Mouse (Mus musculus) olfactory bulb, adult 2 months (tissue): ENCODE measurements around the gene Upk1a. TPM values are rescaled to one million over a fixed set of nuclear protein-coding genes. Genes with fewer than 3 reads are reported as not detected.

Experiments used
- H3K27ac ChIP-seq: fragments of 200-500 bp; 2 replicates; pipeline ENCODE4 v1.5.1; 2012; ENCODE audit warnings: low read depth, low read length; ENCODE audit not compliant: insufficient read depth
- H3K4me1 ChIP-seq: fragments of 200-500 bp; 2 replicates; pipeline ENCODE4 v1.6.1; 2012; ENCODE audit warnings: low read length; ENCODE audit not compliant: control insufficient read depth, insufficient read depth
- H3K4me3 ChIP-seq: fragments of 200-500 bp; 2 replicates; pipeline ENCODE4 v1.5.1; 2012; ENCODE audit warnings: mild to moderate bottlenecking, low read depth, low read length, moderate library complexity; ENCODE audit not compliant: insufficient read depth
- CTCF ChIP-seq: fragments of 200-500 bp; IDR thresholded peaks from 2 replicates; pipeline ENCODE4 v1.5.1; 2012; ENCODE audit warnings: low read depth, mild to moderate bottlenecking, low read length, moderate library complexity; ENCODE audit not compliant: insufficient read depth
- POLR2A ChIP-seq: fragments of 200-500 bp; IDR thresholded peaks from 2 replicates; pipeline ENCODE4 v1.6.1; 2012; ENCODE audit warnings: mild to moderate bottlenecking, low read depth, low read length, moderate library complexity; ENCODE audit not compliant: insufficient read depth
- WGBS: fragments of 180-500 bp; shearing (Covaris S2); methylation state at CpG from one replicate; pipeline ENCODE4 v1.1.7; 2018; 5-methylcytosine and 5-hydroxymethylcytosine counted together
- polyA plus RNA-seq: library from polyadenylated mRNA; stranded (reverse); fragments of >200 nt; gene quantifications from 2 replicates; pipeline ENCODE4 v1.2.4, GENCODE M21; 2012; ENCODE audit warnings: low replicate concordance; ENCODE audit not compliant: missing spikeins, insufficient read depth, insufficient read length

The Upk1a gene
- polyA plus RNA-seq, 1 experiment: not detected

DNA sequence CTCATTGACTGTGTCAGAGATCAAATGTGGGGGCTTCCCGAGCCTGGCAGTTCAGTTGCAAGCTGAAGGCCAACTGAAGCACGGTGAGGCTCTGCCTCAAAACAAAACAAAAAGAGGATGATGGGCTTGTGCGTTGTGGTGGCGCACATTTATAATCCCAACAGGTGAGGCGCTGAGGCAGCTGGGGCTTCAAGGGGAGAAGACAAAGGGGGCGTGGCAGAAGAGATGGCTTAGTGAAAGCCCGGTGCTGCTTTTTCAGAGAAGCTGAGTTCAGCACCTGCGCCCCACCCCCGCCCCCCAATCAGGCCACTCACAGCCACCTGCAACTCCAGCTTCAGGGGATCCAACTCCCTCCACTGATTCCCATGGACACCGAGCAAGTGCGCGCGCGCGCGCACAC lies 4.2 kb downstream of the Upk1a start:
- Histone ChIP-seq H3K4me3 (no peak overlapping the region), H3K4me1 (no peaks in the 10 kb centered on the region), H3K27ac (no peak overlapping the region)
- TF ChIP-seq POLR2A (no peak), CTCF (no peak)
- 53% methylated on average over 16 of the region's 16 CpGs for WGBS

DNA sequence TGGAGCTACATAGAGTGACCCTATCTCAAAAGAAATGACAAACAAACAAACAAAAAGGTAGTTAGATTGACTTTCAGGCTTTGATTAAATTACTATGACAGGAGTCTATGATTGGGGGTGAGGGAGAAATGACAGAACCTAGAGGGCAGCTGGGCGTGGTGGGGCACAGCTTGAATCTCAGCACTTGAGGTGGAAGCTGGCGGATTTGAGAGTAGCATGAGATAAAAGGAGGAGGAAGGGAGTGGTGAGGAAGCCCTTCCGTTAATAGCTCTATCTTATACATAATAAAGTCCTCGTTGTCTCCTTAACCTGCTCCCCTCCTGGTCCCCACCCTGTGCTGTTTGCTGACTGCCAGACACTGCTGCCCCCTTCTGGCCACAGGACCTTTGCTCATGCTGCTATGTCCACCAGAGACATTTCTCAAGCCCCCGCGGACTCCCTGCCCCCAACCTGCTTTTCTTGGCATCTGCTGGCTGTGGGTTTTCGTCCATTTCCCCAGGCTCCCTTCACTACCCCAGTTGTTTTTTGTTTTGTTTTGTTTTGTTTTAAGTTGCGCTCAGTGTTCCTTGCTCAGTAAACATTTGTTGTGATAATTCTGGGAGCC lies 4.8 kb downstream of the Upk1a start:
- no peak overlapping the region for H3K4me3 ChIP-seq
- H3K27ac ChIP-seq: no peak overlapping the region
- 29% methylated on average over 8 of the region's 8 CpGs for WGBS
- TF ChIP-seq CTCF (0 out of 2 replicates have a peak, but pooled peaks have one; percentile 14), POLR2A (no peak)
- H3K4me1 ChIP-seq: no peaks in the 10 kb centered on the region

DNA sequence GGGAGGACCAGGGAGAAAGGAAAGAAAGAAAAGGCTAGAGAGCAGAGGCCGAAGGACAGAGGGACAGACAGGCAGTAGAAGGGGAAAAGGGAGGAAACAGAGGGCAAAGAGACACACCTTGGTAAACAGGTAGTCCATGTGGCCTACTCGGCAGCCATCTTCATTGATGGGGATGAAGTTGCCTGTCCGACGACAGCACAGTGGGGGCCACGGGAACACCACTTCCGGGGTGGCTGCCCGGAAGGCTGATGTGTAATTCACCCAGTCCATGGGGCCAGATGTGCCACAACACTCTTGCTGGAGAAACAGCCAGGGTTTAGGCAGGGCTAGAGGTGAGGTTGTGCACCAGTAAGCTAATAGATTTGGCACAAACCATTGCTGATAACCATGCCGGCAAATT lies 7.7 kb downstream of the Upk1a start:
- 88% methylated on average over 8 of the region's 8 CpGs for WGBS
- H3K4me1 ChIP-seq: peaks cover 2% of the 10 kb centered on the region
- H3K27ac ChIP-seq: no peak overlapping the region
- TF ChIP-seq CTCF: no peak
- no peak for TF ChIP-seq POLR2A
- H3K4me3 ChIP-seq: no peak overlapping the region

DNA sequence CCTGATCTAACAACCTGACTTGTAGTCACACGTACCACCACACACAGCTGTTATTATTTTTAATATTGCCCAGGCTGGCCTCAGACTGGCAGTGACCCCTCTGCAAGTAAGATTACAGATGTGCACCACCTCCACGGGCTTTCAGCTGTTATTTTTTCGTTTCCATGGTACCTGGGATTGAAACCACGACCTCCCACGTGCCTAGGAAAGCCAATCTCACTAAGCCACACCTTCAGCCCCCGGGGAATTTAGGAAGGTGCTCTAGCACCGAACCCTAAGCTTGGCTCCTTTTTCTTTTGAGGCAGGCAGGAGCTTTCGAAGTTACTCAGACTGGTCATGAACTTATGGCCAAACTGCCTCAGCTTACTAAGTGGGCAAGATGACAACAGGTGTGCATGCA lies 8.2 kb downstream of the Upk1a start:
- H3K4me1 ChIP-seq: peaks cover 5% of the 10 kb centered on the region
- H3K27ac ChIP-seq: no peak overlapping the region
- TF ChIP-seq POLR2A: no peak
- 58% methylated on average over 8 of the region's 8 CpGs for WGBS
- H3K4me3 ChIP-seq: no peak overlapping the region

DNA sequence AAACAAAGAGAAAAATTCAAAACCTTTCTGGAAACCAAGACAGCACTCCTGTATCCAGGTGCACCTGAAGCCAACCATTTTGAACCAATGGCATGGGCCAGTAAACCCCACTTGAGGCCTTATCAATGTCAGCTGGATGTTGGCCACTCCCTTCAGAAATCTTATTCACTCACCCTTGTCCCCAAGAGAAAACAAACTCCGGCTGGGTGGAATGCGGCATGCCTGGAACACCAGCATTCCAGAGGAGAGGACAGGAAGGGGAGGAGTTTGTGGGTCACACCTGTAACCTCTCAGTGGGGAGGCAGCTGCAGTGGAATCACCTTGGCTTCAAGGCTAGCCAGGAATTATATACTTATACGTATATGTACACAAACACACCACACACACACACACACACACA lies 10.1 kb downstream of the Upk1a start:
- no peak overlapping the region for H3K27ac ChIP-seq
- no peak overlapping the region for H3K4me3 ChIP-seq
- H3K4me1 ChIP-seq: peaks cover 5% of the 10 kb centered on the region
- 49% methylated on average over 3 of the region's 3 CpGs for WGBS
- TF ChIP-seq CTCF (no peak), POLR2A (no peak)

DNA sequence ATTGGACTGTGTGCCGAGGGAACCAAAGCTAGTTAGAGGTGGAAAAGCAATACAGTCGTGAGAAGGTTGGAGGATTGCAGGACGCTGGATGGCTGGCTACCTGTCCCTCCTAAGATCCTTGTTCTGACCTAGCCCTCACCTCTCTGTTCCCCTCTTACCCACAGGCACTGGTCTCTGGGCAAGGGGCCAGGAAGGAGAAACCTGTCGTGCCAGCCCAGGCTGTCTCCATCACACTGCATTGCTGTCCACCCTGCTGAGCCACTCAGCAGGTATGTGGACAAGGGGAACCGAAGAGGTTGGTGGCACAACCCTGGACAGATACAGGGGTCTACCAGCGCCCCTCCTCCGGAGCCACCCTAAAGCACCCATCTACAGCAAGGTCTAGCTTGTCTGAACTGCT lies 12.0 kb downstream of the Upk1a start:
- TF ChIP-seq POLR2A (no peak), CTCF (no peak)
- H3K4me1 ChIP-seq: peaks cover 5% of the 10 kb centered on the region
- H3K4me3 ChIP-seq: no peak overlapping the region
- H3K27ac ChIP-seq: no peak overlapping the region
- 67% methylated on average over 7 of the region's 7 CpGs for WGBS

DNA sequence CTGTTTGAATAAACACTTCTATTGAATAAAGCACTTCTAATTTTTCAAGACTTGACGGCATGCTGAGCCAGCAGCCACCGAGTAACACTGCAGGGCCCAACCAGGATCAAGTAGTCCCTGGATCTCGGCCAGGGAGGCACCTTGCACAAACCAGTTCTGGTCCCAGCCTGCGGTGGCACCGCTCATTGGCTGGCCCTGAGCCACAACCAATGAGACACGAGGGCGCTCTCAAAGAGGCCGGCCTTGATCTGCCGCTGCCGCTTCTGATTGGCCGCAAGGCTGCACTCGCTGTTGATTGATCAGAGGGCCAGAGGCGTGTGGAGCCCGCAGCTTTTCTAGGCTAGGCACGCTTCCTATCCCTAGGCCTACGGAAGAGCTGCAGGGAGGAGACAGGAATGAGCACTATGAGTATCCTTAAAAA lies 12.7 kb downstream of the Upk1a start:
- Histone ChIP-seq H3K4me3 (no peak overlapping the region), H3K27ac (no peak overlapping the region), H3K4me1 (peaks cover 5% of the 10 kb centered on the region)
- 3% methylated on average over 16 of the region's 16 CpGs for WGBS
- TF ChIP-seq CTCF (no peak), POLR2A (no peak)

DNA sequence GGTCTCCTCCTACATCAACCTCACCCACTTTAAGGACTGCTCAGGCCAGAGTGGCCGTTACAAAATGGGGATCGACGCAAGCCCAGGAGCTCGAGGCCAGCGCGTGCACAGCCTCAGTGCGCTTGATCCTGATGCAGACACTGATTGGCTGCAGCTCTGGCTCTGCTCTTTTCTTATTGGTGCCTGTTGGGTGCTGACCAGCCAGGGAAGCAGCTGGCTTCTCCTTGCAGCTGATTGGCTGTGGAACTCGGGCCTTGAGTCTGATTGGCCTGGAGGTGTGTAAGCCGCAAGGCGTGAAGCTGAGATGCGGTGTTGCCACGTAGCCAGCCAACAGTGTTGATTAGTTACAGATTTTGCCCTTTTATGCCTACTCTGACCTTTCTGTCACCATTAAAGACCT lies 13.9 kb downstream of the Upk1a start, which contains the start of gene Zbtb32:
TSS of gene Zbtb32 (minus strand) at position 124 of the 400 bp plus-strand sequence.
- TF ChIP-seq POLR2A (no peak), CTCF (no peak)
- 95% methylated on average over 12 of the region's 12 CpGs for WGBS
- Histone ChIP-seq H3K27ac (no peak within 1 kb of the TSS), H3K4me1 (peaks cover 5% of the 10 kb centered on the region), H3K4me3 (no peak within 1 kb of the TSS)

DNA sequence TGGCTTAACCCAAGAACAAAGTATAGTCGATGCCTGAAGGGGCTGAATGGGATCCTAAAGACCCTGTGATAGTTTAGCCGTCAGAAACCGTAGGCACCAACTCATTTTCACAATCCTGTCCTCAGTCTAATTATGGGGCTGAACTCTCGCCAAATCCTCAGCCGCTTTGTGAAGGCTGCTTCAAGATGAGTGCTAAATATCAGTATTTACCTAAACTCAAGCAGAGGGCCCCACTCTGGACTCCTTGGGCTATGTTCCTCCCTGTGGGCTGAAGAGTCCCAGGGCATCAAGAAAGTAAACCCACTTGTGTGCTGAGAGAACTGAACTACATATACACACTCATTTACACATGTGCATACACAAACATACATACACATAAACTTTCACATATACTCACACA lies 15.8 kb downstream of the Upk1a start:
- Histone ChIP-seq H3K4me1 (peaks cover 5% of the 10 kb centered on the region), H3K27ac (no peak overlapping the region), H3K4me3 (no peak overlapping the region)
- 42% methylated on average over 5 of the region's 5 CpGs for WGBS
- TF ChIP-seq CTCF (no peak), POLR2A (no peak)

DNA sequence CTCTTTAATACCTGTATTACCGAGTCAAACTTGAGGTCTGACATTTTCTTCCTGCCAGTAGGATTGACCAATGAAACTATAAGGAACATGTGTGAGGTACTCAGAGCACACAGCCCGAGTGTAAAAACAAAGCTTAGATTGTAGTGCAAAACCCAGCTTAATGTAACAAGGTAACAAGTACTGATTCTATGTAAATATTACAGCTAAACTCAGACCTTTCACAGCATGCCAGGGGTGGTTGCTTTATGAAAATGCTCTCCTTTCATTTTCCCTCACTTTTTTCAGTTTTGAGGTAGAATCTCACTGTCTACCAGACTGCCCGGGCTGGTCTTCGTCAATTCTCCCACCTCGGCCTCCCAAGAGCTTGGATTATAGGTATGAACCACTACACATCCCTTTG lies 16.6 kb downstream of the Upk1a start:
- 84% methylated on average over 5 of the region's 5 CpGs for WGBS
- Histone ChIP-seq H3K27ac (no peak overlapping the region), H3K4me3 (no peak overlapping the region), H3K4me1 (peaks cover 5% of the 10 kb centered on the region)
- TF ChIP-seq CTCF (no peak), POLR2A (no peak)
